Mouse (Mus musculus): ENCODE data around the gene Mrtfa.

DNA sequence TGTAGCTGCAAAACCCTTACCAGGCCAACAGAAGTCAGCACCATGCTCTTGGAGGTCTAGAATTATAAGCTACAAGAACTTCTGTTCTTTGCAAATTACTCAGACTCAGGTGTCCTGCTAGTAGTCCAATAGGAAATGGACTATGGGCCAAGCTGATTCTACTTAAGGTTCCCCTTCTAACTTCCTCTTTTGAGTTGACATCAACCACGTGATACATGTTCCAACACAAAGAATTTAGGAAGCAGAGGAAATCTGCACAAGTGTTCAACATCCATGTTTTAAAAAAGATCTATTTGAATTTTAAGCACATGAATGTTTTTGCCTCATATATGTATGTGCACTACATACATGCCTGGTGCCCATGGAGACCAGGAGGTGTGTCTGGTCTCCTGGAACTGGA is 116.0 kb downstream of the Mrtfa start:
- TF ChIP-seq CTCF (IDR thresholded peaks at IDR 0.05; ENCODE audit: borderline replicate concordance, extremely low read depth, insufficient read depth, insufficient read length) (no peak), POLR2A (IDR thresholded peaks at IDR 0.05; ENCODE audit: borderline replicate concordance, extremely low read depth, insufficient read depth, insufficient read length, poor library complexity, severe bottlenecking) (no peak)
